Mouse (Mus musculus) liver, embryonic 14.5 days (tissue): ENCODE data around the gene Obscn. TPM values are rescaled to one million over a fixed set of nuclear protein-coding genes. Genes with fewer than 3 reads are reported as not detected.

Experiments
- ATAC-seq: fragments of 200-750 bp; cut with Nextera tagmentation; 2 replicates; pipeline ENCODE4 v1.8.0; 2017; ENCODE audit warnings: moderate number of reproducible peaks, mild to moderate bottlenecking, moderate library complexity; ENCODE audit not compliant: insufficient read depth
- DNase-seq, 3 experiments: peaks; one replicate each; pipeline ENCODE4 v3.0.0-alpha.2; 2012 to 2013; ENCODE audit warnings: low read depth in 3 of 3, low spot score in 3 of 3
- H3K27ac ChIP-seq: fragments of 300-500 bp; sonication (generic); 2 replicates; pipeline ENCODE4 v1.5.1; 2014; ENCODE audit warnings: moderate library complexity, mild to moderate bottlenecking, control low read depth, inconsistent platforms
- H3K27me3 ChIP-seq: fragments of 300-500 bp; sonication (generic); 2 replicates; pipeline ENCODE4 v1.6.1; 2014; ENCODE audit warnings: mild to moderate bottlenecking, low read length, moderate library complexity; ENCODE audit not compliant: control insufficient read depth, insufficient read depth
- H3K36me3 ChIP-seq: fragments of 300-500 bp; sonication (generic); replicated peaks from 2 replicates; pipeline ENCODE4 v1.6.1; 2014; ENCODE audit warnings: low read depth; ENCODE audit not compliant: control insufficient read depth, insufficient read depth
- H3K4me1 ChIP-seq, 2 experiments: fragments of 200-500 bp in 1 of 2; fragments of 300-500 bp in 1 of 2; sonication (generic) in 1 of 2; replicated peaks; 2 replicates each; pipeline ENCODE4 v1.6.1; 2012 to 2014; ENCODE audit warnings: antibody characterized with exemption in 1 of 2, inconsistent platforms in 1 of 2, low read length in 1 of 2; ENCODE audit not compliant: control insufficient read depth in 2 of 2, insufficient read depth in 2 of 2
- H3K4me2 ChIP-seq: fragments of 300-500 bp; sonication (generic); 2 replicates; pipeline ENCODE4 v1.6.1; 2014; ENCODE audit warnings: low read depth, mild to moderate bottlenecking, control low read depth, moderate library complexity
- H3K4me3 ChIP-seq, 2 experiments: fragments of 200-500 bp in 1 of 2; fragments of 300-500 bp in 1 of 2; sonication (generic) in 1 of 2; 2 replicates each; pipeline ENCODE4 v1.5.1; 2012 to 2014; ENCODE audit warnings: low read depth in 2 of 2, low read length in 2 of 2, mild to moderate bottlenecking in 2 of 2, control low read depth in 1 of 2, inconsistent platforms in 1 of 2, moderate library complexity in 1 of 2; ENCODE audit not compliant: insufficient read depth in 1 of 2
- H3K9ac ChIP-seq: fragments of 300-500 bp; sonication (generic); replicated peaks from 2 replicates; pipeline ENCODE4 v1.6.1; 2014; ENCODE audit warnings: mild to moderate bottlenecking, control low read depth, moderate library complexity
- H3K9me3 ChIP-seq: fragments of 300-500 bp; sonication (generic); 2 replicates; pipeline ENCODE4 v1.6.1; 2016; ENCODE audit warnings: low read length, mixed read lengths; ENCODE audit not compliant: control insufficient read depth
- CTCF ChIP-seq: IDR thresholded peaks from 2 replicates; pipeline ENCODE4 v1.5.1; 2016; ENCODE audit warnings: antibody characterized with exemption, low read depth, control low read depth
- EP300 ChIP-seq: IDR thresholded peaks from 2 replicates; pipeline ENCODE4 v1.6.1; 2016; ENCODE audit warnings: antibody characterized with exemption, low read depth
- WGBS: fragments of 180-500 bp; shearing (Covaris S2); extraction: QIAGEN DNeasy Blood & Tissue Kit; methylation state at CpG from one replicate; pipeline ENCODE4 v1.1.7; 2014; ENCODE audit not compliant: insufficient replicate concordance; 5-methylcytosine and 5-hydroxymethylcytosine counted together
- polyA plus RNA-seq, 2 experiments: library from polyadenylated mRNA; depleted of rRNA in 1 of 2; stranded (reverse) in 1 of 2; unstranded in 1 of 2; fragments of >200 nt; fragmentation: Nextera tagmentation in 1 of 2; extraction: Ambion mirVana in 1 of 2; gene quantifications; 2 replicates each; pipeline versions ENCODE4 v1.2.1 to v1.2.3; 2012 to 2014

Obscn gene
- polyA plus RNA-seq, 2 experiments: 0.06 to 0.11 TPM

DNA sequence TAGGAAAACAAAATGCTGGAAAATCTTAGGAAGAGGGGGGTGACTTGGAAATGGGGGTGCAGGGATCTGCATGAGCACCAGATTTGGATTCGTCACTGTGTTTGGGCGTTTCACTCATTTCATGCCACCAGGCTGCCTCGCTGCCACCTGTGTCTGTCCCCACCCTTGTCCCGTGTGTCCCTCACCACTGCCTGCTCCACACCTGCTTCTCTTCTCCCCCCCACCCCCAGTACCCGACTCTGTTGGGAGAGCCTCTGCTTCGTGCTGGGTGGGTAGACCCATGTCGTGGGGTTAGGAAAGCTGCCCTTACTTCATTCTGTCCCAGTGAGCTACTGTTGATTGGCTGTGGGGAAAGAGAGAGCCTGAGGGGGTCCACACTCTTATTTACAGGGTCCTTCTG is 151.5 kb downstream of the Obscn start:
- no peak for ATAC-seq
- Histone ChIP-seq H3K27ac (no peak overlapping the region), H3K9ac (no peak overlapping the region), H3K27me3 (no peaks in the 10 kb centered on the region), H3K4me1 (peaks cover 0 to 7% of the 10 kb centered on the region in 2 experiments; a peak in 2 of 4 replicates), H3K36me3 (peaks cover 23% of the 10 kb centered on the region), H3K9me3 (no peaks in the 10 kb centered on the region), H3K4me3 (no peak overlapping the region), H3K4me2 (no peak overlapping the region)
- no peak for DNase-seq
- 71% methylated on average over 7 of the region's 7 CpGs for WGBS
- TF ChIP-seq EP300 (no peak), CTCF (no peak)

DNA sequence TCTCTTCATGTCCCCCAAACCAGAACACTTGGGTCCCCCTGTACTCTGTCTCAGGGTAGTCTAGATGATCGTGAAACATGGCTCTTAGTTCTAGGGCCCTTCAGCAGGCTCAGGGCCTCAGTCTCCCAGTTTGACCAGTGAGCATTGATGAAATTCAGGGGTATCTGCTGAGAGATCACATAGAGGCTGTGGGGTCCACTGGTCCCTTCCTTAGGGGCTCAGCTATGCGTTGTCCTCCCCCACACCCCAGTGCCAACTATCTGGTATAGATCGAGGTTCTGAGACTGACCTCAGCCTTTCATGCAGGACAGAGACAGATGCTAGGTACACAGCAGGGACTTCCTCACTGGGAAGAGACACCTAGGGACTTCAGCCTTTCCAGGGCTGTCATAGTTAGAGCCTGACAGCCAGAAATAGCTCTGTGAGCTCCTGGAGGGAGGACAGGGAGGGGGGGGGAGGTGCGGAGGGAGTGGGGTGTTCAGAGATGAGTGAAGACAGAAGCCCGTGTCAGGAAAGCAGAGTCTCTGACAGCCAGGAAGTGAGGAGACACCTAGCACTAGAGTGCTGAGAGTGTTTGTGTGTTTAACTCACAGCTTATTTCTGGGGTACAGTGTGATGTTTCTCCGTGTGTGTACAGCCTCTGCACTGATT is 152.4 kb downstream of the Obscn start:
- no peak overlapping the region for H3K9ac ChIP-seq
- no peak for TF ChIP-seq CTCF
- TF ChIP-seq EP300: no peak
- DNase-seq (no peak), ATAC-seq (no peak)
- no peak overlapping the region for H3K4me2 ChIP-seq
- peaks cover 7 to 14% of the 10 kb centered on the region in 2 experiments for H3K4me1 ChIP-seq
- no peaks in the 10 kb centered on the region for H3K27me3 ChIP-seq
- H3K9me3 ChIP-seq: no peaks in the 10 kb centered on the region
- WGBS: 75% methylated on average over 6 of the region's 6 CpGs
- H3K4me3 ChIP-seq: no peak overlapping the region
- peaks cover 23% of the 10 kb centered on the region for H3K36me3 ChIP-seq
- H3K27ac ChIP-seq: no peak overlapping the region

DNA sequence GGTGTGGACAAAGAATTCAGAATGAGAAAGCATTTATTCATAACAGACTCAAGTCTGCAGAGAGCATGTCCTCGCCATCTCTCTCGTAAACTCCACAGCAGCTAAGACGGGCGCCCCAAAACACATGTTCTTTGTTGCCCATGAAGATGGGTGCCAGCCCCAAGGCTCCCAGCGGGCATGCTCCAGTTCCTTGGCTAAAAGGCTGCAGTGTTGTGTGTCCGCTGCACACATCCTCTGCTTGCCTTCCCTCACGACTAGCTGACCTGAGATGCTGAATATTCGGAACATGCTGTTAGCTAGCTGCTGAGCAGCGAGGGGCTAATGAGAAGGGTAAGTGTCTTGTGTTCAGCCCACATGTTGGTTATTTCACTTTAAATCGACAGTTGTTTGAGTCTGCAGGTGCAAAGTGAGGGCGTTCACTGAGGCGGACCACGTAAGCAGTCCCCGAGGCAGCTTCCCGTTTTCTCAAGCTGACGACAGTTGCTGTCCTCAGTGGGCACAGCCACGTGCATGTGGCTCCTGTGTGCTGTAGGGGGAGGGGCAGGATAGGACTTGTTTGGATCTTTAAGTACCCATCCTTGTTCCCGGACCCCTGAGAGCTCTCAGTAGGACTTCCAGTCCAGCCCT is 153.6 kb downstream of the Obscn start:
- Histone ChIP-seq H3K4me2 (no peak overlapping the region), H3K4me3 (no peak overlapping the region), H3K9me3 (no peaks in the 10 kb centered on the region), H3K27me3 (no peaks in the 10 kb centered on the region), H3K4me1 (peaks cover 7 to 14% of the 10 kb centered on the region in 2 experiments), H3K27ac (no peak overlapping the region), H3K9ac (no peak overlapping the region), H3K36me3 (peaks cover 20% of the 10 kb centered on the region)
- WGBS: 73% methylated on average over 18 of the region's 18 CpGs
- TF ChIP-seq EP300 (no peak), CTCF (no peak)
- DNase-seq (no peak), ATAC-seq (no peak)

DNA sequence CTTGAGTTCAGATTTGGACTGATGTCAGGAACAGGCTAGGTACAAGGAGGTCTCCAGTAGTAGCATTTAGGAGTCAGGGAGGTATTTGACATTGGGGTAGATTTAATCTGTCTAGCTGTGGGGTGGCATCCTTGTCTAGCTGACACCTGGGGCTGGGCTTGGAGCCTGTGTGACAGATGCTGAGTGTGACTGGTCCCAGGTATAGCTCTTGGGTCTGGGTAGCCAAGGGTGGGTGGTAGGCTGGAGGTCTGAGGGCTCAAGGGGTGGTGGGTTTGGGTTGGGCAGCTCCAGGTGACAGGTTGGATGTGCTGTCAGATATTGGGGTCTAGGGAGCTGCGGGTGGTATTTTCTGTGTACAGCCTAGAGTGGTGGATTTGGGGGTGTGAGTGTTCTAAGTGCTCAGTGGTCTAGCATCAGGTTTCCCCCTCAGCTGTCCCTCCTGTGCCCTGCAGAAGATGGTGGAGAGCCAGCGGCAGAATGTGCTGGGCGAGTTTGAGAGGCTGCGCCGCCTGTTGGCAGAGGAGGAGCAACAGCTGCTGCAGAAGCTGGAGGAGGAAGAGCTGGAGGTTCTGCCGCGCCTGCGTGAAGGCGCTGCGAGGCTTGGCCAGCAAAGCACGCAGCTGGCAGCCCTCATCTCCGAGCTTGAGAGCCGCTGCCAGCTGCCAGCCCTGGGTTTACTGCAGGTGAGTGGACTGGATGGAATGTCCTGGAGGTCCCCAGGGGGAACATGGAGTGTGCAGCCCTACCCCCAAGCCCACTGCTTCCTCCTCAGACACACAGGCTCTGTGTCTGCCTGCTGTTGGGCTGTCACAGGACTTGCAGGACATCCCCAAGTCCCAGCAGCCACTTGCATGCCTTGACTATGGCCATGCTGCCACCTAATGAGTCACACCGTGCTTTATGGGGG is 154.4 kb downstream of the Obscn start:
- Histone ChIP-seq H3K27me3 (no peaks in the 10 kb centered on the region), H3K9me3 (no peaks in the 10 kb centered on the region), H3K27ac (no peak overlapping the region), H3K36me3 (peaks cover 17% of the 10 kb centered on the region), H3K9ac (no peak overlapping the region), H3K4me1 (peaks cover 7 to 14% of the 10 kb centered on the region in 2 experiments), H3K4me2 (no peak overlapping the region), H3K4me3 (no peak overlapping the region)
- TF ChIP-seq EP300 (no peak), CTCF (peak; percentile 79)
- DNase-seq: no peak
- no peak for ATAC-seq
- WGBS: 58% methylated on average over 14 of the region's 14 CpGs
